Mouse (Mus musculus) layer of hippocampus, postnatal 14 days (tissue): ENCODE measurements around the gene Cfap74. TPM values are rescaled to one million over a fixed set of nuclear protein-coding genes. Genes with fewer than 3 reads are reported as not detected.

ENCODE experiments used
- DNase-seq, 2 experiments: peaks; one replicate each; pipeline ENCODE4 v3.0.0; 2021 to 2022; ENCODE audit warnings: low spot score in 2 of 2, mixed read lengths in 1 of 2
- long read RNA-seq, 2 experiments: library from polyadenylated mRNA; stranded (forward); transcript quantifications; one replicate each; pipeline ENCODE4 v2.0.0; 2021
- total RNA-seq, 2 experiments: library from RNA; stranded (reverse); gene quantifications; 2 replicates each; pipeline ENCODE4 v1.2.3; 2021

Cfap74 gene
- total RNA-seq = 10 to 100 TPM in 1 of 2 experiments, 1 to 10 TPM in 1; 9.6 to 11.5 TPM
- long read RNA-seq, experiment 1, transcript Cfap74-204 (5 exons, 2,365 nt) = major isoform, 6 of 17 reads
- long read RNA-seq, experiment 1, partial matches to known transcripts = 4 of 17 reads
- long read RNA-seq, experiment 1, other reads (novel, unspliced or antisense) = 7 of 17 reads
- long read RNA-seq, experiment 2, partial matches to known transcripts = 3 of 19 reads
- long read RNA-seq, experiment 2, other reads (novel, unspliced or antisense) = 12 of 19 reads

- peak; percentile 85 to 89 for DNase-seq
These were observed at the start of gene Cfap74 for GRCm38 (mm10) chr4:155409058-155409776. Gene Cfap74, plus strand, starts transcription at chr4:155409190.

GRCm38 (mm10) chr4:155359560-155360464 is 49.2 kb upstream of the Cfap74 start:
- no peak for DNase-seq

GRCm38 (mm10) chr4:155360856-155361255 is 48.1 kb upstream of the Cfap74 start:
- DNase-seq = no peak

GRCm38 (mm10) chr4:155361303-155361791 is 47.6 kb upstream of the Cfap74 start, which contains the start of gene Prkcz:
Gene Prkcz, minus strand, starts transcription at chr4:155361361.
- peak in 1 of 2 experiments; percentile 39 for DNase-seq

GRCm38 (mm10) chr4:155362443-155362842 is 46.5 kb upstream of the Cfap74 start:
- DNase-seq = no peak

- DNase-seq = no peak
These were observed 42.2 kb upstream of the Cfap74 start for GRCm38 (mm10) chr4:155366784-155367183.

- DNase-seq = no peak
These were observed 41.3 kb upstream of the Cfap74 start for GRCm38 (mm10) chr4:155367739-155368138.

- DNase-seq = peak; percentile 80 to 81
These were observed 40.3 kb upstream of the Cfap74 start for GRCm38 (mm10) chr4:155368684-155369083.

GRCm38 (mm10) chr4:155370737-155371715 is 38.0 kb upstream of the Cfap74 start:
- DNase-seq = no peak

GRCm38 (mm10) chr4:155371797-155372735 is 36.9 kb upstream of the Cfap74 start:
- no peak for DNase-seq

GRCm38 (mm10) chr4:155381974-155382373 is 27.0 kb upstream of the Cfap74 start:
- DNase-seq = no peak

- peak; percentile 28 to 47 for DNase-seq
These were observed 26.2 kb upstream of the Cfap74 start for GRCm38 (mm10) chr4:155382752-155383151.

GRCm38 (mm10) chr4:155383326-155383725 is 25.7 kb upstream of the Cfap74 start:
- no peak for DNase-seq

GRCm38 (mm10) chr4:155387166-155387565 is 21.8 kb upstream of the Cfap74 start:
- no peak for DNase-seq

- no peak for DNase-seq
These were observed 13.5 kb upstream of the Cfap74 start for GRCm38 (mm10) chr4:155395471-155395870.

GRCm38 (mm10) chr4:155396751-155397150 is 12.2 kb upstream of the Cfap74 start:
- DNase-seq = no peak

- DNase-seq = peak; percentile 25 to 32
These were observed 11.3 kb upstream of the Cfap74 start, which contains the start of gene Gabrd for GRCm38 (mm10) chr4:155397511-155398221. Gene Gabrd, minus strand, starts transcription at chr4:155398112.

GRCm38 (mm10) chr4:155398222-155398540 is 10.8 kb upstream of the Cfap74 start:
- no peak for DNase-seq
